Mouse (Mus musculus): Measurements from ENCODE around the gene Clmn. TPM values are rescaled to one million over a fixed set of nuclear protein-coding genes. Genes with fewer than 3 reads are reported as not detected.

The Clmn gene
- polyA plus RNA-seq, 1 experiment from 2014 or later, result 4.3 TPM

Other genes with a start within 250 kb of the Clmn start
- gene Dicer1, start 113.1 kb downstream of the Clmn start, polyA plus RNA-seq (2015; fragmentation: Nextera tagmentation; extraction: Ambion mirVana), result 30.4 and 30.6 TPM in 2 replicates
- gene Syne3, start 144.7 kb upstream of the Clmn start, polyA plus RNA-seq (2015; fragmentation: Nextera tagmentation; extraction: Ambion mirVana), result 0.50 and 0.76 TPM in 2 replicates
- 184 and 190 TPM in 2 replicates for gene Glrx5, start 167.6 kb upstream of the Clmn start, polyA plus RNA-seq (2015; fragmentation: Nextera tagmentation; extraction: Ambion mirVana)

Data from intestine, embryonic 15.5 days (tissue).